Mouse (Mus musculus) fat pad, adult 2 months (tissue): ENCODE results near the gene Washc4.
A peak's percentile ranks its signal among the peaks of the same experiment; 100 is the strongest.

ENCODE experiments used
- DNase-seq: peaks from one replicate; pipeline ENCODE4 v3.0.0-alpha.2; 2011; ENCODE audit warnings: low read depth, low spot score; ENCODE audit errors: extremely low read depth

The Washc4 gene

DNA sequence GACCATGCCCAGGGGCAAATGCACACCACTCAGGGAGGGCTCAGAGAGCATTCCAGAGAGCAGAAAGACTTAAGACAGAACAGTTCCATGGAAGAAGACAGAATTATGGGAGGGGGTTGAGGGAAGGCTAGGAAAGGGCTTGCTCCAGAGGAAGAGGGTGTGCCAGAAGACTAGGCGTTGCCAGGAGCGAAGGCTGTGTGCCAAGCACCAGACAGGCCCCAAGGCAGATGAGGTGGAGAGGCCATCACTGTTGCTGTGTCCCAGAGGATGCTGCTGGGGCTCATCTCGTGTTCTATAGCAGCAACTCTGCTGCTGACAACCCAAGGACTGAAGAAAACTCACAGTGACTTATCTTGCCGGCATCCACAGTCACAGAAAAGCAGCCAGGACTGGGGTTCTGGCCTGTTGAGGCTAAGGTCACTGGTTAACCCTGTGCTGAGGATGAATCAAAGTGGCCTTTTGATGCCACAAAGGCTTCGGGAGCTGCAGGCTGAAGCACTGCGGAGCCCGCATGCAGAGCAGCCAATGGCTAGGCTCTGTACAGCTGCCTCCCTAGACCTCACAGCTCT, 89.3 kb downstream of the Washc4 start:
- no peak for DNase-seq

DNA sequence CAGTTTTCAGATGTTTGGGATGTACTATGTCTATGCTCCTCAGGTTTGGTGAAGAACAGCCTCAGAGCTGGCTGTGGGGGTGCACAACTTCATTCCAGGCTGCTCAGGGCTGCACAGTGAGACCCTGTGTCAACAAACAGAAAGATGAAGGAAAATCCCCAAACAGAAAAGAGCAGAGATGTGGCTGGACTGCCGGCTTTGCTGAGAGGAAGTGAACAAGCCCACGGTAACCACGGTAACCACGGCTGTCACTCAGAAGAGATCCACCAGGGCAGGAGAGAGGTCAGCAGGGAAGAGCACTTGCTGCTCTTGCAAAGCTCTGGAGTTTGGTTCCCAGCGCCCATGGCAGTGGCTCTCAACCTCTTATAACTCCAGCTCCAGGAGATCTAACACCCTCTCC, 90.9 kb downstream of the Washc4 start:
- DNase-seq = no peak

DNA sequence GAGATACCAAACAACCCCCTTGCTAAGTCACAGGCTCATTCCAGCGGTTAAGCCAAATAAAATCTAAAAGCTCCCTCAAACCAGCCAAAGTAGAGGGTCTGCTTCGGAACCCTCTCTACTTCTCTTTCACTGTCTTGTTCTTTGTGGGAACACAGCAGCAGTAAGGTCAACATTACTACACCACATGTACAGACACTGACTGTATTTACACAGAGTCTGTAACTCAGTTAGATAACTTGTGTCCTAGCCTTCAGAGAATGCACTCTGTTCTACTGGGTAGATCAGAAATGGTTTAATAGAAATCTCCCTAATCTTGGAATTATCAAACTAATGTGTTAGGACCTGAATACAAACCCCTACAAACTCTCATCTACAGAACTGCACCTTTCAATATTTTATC, 92.6 kb downstream of the Washc4 start:
- no peak for DNase-seq

DNA sequence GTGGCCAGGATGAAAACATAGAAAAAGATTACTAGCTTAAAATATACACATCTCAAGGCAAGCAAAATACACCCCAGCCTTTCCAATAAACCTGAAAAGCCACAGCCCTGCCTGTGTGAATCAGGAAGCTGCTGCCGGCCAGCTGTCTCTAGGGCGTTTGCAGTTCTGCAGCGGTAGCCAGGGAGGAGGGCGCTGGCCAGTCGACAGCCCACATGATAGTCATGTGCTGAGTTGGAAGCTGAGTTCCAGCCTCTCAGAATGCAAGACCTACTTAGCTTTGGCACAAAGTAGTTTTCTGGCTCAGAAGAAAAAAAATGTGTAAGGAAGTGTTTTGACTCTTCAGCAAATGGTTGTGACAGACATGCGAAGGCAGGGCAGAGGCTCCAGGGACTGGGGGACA, 93.7 kb downstream of the Washc4 start:
- DNase-seq = peak; percentile 59

DNA sequence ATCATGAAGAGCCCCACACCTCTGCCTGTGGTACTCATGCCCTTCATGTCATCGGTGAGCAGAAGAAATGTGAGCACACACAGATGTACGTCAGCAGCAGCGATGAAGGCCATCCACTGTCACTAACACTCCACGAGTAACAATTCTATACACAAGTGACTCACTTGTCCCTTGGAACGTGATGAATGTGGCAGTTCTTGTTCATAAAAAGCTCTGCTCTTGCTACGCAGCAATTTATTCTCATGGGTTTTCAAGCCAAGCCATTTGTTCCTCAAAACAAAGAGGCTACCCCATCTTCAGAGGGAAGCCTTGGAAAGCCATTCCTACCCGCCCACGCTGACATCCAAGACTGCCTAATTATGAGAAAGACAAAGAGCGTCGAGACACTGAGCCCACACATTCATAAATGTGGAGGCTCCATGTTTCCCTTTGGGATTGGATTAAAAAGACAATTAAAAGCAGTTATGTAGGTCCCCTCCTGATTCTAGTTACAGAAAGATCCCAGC, 96.4 kb downstream of the Washc4 start:
- DNase-seq = no peak

DNA sequence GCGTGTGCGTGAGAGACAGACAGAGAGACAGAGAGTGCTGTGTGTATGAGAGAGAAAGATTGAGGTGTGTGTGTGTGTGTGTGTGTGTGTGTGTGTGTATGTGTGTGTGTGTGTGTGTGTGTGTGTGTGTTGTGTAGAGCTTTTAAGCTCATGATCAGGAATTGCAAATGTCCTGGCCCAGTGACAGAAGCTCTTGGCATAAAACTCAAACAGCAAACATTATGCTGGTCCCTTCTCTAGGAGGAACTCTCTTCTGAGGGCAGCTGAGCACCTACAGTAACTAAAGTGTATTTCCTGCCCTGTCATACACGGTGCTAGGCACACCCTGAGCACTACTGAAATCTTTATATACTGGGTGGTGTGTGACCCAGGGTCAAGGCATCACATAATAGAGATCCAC, 98.1 kb downstream of the Washc4 start:
- no peak for DNase-seq

DNA sequence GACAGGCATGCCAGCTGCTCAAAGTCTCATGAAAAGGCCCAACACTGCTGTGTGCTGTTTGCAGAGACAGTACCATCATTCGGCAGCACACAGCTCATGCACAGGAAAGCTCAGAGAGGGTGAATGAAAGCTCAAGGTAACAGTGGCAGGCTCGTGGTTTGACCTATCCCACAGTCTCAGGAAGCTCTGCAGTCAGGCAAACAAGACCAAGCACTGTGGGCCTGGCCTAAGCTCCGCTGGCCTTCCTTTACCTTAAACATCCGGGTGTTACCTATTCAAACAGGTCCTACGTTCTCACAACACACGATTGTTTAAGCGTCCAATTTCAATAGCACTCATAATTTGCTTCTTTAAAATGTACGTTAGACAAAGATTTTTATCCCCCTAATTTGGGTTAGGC, 100.6 kb downstream of the Washc4 start:
- no peak for DNase-seq

DNA sequence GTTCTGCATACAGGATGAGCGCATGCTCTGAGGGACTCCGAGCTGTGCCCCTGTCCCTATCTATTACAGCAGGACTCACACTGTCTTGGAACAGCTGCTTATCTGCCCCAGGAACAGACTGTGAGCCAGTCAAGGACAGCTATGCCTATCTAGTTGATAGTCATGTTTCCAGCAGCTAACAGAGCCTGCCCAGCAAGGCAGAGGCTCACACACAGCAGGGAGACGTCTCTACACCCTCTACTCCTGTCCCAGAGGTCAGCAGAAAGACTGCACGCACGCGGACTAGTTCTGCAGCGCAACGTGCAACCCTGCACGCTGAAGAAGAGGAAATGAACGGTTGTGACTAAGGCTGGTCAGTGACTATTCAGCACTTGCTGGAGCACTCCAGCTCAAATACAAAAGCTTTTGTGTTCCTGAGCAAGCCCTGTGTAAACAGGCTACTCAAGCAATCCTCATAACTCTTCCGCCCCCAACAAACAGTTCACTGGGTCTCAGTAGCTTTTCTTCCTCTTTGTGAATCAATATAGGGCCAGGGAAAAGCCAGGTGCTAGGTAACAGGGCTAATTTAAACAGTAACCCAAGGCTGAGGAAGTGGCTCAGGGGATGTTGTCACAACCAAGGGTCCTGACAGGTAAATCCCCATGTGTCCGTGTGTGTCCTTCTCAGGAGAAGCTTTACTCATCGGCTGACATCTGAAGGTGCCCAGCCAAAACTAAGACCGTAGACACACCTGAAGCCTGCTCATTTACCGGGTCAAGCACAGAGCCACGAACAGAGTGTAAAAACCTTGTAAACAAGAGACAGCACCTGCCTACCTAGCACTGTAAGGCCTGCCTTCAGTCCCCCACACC, 101.5 kb downstream of the Washc4 start:
- DNase-seq = no peak

DNA sequence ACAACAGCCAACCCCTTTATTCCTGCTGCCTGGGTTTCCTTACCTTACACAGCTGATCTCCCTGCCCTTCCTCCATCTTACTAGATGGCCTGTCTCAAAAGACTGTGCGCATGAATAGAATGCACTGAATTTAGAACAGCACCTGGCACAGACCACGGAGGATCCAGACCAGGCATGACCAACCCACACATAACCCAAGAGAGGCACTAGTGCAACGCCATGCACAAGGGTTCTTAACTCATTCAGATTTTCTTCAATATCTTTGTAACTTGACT, 102.1 kb downstream of the Washc4 start:
- no peak for DNase-seq
